Mouse (Mus musculus) adrenal gland, postnatal 25 days (tissue): ENCODE measurements around the gene Fam120b. TPM values are rescaled to one million over a fixed set of nuclear protein-coding genes. Genes with fewer than 3 reads are reported as not detected.

ENCODE experiments used
- DNase-seq: peaks from one replicate; pipeline ENCODE4 v3.0.0; 2021; ENCODE audit warnings: mixed read lengths
- long read RNA-seq: library from polyadenylated mRNA; stranded (forward); transcript quantifications from one replicate; pipeline ENCODE4 v2.0.0, GENCODE M21; 2021
- total RNA-seq: library from RNA; stranded (reverse); gene quantifications from 2 replicates; pipeline ENCODE4 v1.2.3, GENCODE M21; 2021

The Fam120b gene
- 20.6 and 27.4 TPM in 2 replicates for total RNA-seq
- long read RNA-seq, full-length matches to known transcripts, result 9 of 29 reads
- long read RNA-seq, partial matches to known transcripts, result 9 of 29 reads
- long read RNA-seq, other reads (novel, unspliced or antisense), result 11 of 29 reads

DNA sequence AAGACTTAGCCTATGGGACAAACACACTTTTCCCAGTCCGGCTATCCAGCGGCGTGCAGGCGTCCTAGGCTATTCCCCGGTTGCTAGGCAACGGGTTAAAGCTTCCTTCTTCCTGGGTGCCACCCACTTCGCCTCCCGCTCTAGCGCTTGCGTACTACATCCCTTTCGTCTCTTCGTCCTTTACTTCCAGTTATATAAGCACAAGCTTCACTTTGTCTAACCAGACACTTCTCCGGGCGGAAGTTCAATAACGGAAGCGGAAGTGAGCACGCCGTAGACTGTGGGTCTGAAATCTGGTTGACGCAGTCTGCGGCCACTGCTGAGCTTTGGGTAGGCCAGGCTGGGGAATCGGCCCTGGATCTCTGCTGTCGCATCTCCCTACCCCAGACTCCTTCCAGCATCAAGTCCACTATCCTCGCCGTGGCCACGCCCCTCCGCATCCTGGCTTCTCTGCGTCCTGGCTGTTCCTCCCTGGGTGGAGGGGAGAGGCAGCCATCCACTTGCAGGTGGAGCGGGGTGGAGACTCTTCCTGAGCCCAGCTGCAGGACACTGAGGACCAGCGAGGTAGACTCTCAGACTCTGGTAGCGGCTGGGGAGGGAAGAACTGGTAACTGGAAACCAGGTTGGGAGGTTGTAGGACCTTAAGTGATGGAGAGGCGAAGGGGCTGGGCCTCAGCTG, at the start of gene Fam120b:
Gene Fam120b, plus strand, starts transcription at position 206 of the 679 bp plus-strand sequence.
- peak; percentile 77 for DNase-seq

- no peak for DNase-seq
Measured at GRCm38 (mm10) chr17:15350152-15350551, 45.9 kb upstream of the Fam120b start.

- no peak for DNase-seq
Measured at GRCm38 (mm10) chr17:15352869-15353610, 43.0 kb upstream of the Fam120b start.

GRCm38 (mm10) chr17:15354006-15354405, 42.0 kb upstream of the Fam120b start:
- DNase-seq, result no peak

- DNase-seq, result no peak
Measured at GRCm38 (mm10) chr17:15355072-15355471, 40.9 kb upstream of the Fam120b start.

DNA sequence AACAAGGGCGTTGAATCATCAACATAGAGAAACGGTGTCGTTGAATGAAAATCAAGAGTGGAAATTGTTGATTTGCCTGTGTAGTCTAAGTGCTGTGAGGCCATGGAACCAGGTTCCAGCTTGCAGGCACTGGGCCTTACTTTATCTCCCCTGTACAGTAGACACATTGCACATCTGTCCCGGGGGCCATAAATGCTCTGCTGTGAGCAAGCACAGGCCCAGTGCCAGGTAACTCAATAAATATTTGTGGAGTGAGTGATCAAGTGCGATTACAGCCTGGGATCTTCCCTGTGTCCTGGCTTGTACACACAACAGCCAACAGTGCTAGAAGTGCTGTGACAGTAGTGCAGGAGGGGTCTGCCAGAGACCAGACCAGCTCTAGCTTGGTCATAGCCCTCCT, 39.5 kb upstream of the Fam120b start:
- DNase-seq, result peak; percentile 15

- DNase-seq, result no peak
Measured at GRCm38 (mm10) chr17:15357071-15357470, 38.9 kb upstream of the Fam120b start.

- no peak for DNase-seq
Measured at GRCm38 (mm10) chr17:15363656-15364055, 32.3 kb upstream of the Fam120b start.

GRCm38 (mm10) chr17:15365650-15366049, 30.4 kb upstream of the Fam120b start:
- DNase-seq, result peak; percentile 23

DNA sequence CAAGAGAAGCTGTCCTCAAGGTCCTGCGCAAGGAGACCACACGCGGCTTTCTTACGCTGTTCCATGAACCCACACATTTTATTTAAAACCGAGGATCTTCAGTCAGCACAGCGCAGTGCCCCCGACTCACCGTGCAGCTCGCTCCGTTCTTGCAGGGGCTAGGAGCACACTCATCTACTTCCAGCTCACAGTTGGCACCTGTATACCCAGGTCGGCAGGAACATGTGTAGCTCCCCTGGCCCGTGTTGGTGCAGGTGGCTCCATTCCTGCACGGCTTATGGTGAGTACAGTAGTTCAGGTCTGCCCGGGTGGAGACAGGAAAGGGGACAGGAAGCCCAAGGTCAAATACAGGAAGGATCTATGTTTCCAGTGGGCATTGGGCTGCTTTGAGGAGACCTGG, 25.6 kb upstream of the Fam120b start:
- DNase-seq, result no peak

- no peak for DNase-seq
Measured at GRCm38 (mm10) chr17:15371967-15372835, 23.8 kb upstream of the Fam120b start.

DNA sequence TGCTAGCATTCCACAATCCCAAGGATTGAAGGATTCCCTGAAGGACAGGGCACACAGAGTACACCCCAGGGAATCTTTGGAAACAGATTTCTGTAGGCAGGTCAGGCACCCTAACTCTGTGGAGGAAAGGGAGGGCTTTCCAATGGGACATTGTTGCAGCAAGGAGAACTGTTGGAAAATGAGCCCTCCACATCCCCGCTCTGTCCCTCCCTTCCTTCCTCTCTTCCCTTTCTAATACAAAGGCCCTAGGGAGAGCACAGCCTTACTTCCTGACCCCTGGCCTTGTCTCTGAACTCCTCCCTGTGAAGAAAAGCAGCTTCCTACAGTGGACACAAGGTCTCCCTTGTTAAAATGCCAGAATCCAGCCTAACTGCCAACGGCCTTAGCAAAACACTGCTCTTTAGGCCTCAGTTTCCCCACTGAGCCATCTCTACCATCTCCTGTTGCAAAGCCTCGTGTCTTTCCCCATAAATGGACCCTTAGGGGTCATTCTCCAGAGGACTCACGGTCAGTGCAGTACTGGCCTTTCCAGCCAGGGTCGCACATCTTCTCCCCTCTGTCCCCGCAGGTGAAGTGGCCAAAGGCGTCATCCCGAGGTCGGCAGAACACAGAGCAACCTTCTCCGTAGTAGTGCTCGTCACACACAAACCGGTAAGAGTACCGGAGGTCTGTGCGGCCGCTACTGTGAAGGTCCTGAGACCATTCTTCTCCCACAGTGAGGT, 22.9 kb upstream of the Fam120b start:
- DNase-seq, result no peak

DNA sequence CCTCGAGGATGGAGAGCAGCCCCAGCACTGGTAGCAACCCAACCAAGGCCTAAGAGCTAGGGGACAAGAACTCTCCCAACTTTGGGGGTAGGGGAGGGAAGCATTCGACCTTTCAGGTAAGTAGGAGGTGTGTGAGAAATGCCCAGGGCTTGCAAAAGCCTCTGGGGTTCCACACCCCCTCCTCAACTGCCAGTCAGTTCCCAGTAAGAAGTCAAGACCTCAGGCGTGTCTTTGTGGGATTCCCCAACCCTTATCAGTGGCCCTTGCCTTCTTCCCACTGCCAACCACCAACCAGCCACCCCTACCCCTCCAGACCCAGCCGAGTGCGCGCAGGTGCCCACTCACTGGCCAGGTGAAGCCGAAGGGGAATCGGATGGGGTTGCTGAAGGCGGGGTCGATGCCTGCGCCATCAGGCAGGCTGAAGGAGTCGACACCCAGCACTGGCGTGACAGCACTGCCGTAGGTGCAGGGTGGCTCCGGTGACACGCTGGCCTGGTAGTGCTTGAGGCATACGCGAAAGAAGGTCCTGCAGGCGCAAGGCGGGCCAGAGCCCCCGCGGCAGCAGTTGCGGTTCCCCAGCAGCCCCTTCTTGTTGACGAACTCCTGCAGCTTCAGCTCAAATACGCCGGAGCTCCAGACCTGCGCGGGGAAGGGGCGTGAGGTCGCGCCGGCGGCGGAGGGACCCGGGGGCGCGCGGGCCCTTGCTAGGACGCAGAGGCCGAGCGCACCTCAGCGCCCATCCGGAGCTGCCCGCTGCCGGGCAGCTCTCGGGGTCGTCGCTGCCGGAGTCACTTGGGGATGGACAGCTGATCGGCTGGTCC, 21.5 kb upstream of the Fam120b start:
- DNase-seq, result peak; percentile 12

DNA sequence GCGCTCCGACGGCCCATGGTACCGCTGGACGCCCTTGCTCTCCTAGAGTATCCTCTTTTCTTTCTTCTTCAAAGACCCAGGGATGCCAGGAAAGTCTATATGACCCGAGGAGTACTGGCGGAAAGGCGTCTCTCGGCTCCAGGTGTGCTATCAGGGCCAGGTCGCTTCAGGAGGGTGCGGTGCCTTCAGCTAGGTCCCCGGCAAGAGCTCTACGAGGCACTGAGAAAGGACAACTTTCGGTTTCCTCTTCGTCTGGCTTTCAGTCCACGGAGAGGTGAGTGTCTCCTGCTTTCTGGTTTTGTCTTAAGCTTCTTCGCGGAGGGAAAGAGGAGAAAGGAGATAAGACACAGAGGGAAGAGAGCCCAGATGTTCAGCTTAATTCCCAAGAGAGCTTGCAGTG, 20.8 kb upstream of the Fam120b start:
- DNase-seq, result no peak

- DNase-seq, result peak; percentile 74
Measured at GRCm38 (mm10) chr17:15375701-15376493, 20.1 kb upstream of the Fam120b start.

DNA sequence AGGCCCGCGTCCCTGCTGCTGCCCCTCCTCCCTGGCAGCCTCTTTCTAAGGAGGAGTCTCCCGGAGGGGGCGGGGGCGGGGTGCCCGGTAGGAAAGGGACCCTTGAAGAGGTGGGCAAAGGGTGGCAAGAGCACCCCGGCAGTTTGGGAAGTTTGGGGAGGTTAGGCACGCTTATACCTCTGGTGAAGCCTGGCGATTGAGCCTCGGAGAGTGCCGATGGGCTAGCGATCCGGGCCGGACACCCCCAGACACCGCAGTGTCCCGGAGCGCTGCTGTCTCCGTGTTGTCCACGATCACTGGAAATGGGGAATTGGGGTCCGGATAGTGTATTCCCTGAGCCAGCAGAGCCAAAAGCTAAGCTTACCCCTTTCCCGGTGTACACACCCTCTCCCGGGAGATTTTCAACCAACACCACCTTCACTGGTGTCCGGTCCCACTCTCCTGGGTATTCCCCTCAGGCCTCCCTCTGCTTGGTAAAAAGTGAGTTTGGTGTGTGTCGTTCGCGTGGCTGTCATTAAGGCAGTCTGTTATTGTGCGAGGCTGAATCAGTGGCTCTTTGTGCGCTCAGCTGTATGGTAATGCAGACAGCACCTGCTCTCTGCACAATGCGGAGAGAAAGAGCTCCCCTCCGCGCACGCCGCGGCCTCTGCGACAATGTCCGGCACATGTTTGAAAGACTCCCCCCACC, 19.4 kb upstream of the Fam120b start, which contains the start of gene Dll1:
Gene Dll1, minus strand, starts transcription at position 379 of the 688 bp plus-strand sequence.
- peak; percentile 30 for DNase-seq

DNA sequence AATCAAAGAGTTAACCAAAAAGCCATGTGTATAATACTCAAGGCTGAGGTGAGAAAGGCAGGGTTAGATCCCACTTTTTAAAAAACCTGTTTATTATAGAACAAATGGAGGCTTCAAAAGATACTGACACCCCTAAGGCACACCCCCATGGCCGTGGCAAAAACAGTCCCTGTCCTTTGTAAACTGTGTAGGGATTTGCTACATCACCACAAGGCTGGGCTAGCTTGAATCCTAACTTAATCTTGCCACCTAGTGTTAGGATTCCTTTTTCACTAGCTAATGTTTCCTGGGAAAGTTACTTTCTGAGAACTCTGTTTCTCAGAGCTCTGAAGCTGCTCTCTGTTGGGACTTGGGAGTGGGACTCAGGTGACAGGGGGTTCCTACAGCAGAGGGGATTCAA, 18.1 kb upstream of the Fam120b start:
- DNase-seq, result peak; percentile 31

GRCm38 (mm10) chr17:15378413-15379109, 17.4 kb upstream of the Fam120b start:
- DNase-seq, result no peak
